Mouse (Mus musculus): ENCODE measurements around the gene Tmem123. TPM values are rescaled to one million over a fixed set of nuclear protein-coding genes. Genes with fewer than 3 reads are reported as not detected.

Tmem123 gene
- polyA plus RNA-seq, 1 experiment: 32.8 TPM

- H3K27me3 ChIP-seq (ENCODE audit: control insufficient read depth, insufficient read depth, low read length): no peaks in the 10 kb centered on the region
- no peaks in the 10 kb centered on the region for H3K36me3 ChIP-seq (ENCODE audit: control insufficient read depth, insufficient read depth, low read length)
- TF ChIP-seq POLR2A (IDR thresholded peaks at IDR 0.05; ENCODE audit: control insufficient read depth, low read depth, low read length) (no peak), CTCF (IDR thresholded peaks at IDR 0.05; ENCODE audit: control insufficient read depth, insufficient read depth, insufficient replicate concordance, low read depth, low read length) (no peak)
- no peaks in the 10 kb centered on the region for H3K4me1 ChIP-seq (ENCODE audit: control insufficient read depth, insufficient read depth, low read length)
- H3K4me3 ChIP-seq (ENCODE audit: control insufficient read depth, low read depth, low read length): no peak overlapping the region
- no peak overlapping the region for H3K27ac ChIP-seq (ENCODE audit: control insufficient read depth, insufficient read depth, low read depth, low read length)
Observed at GRCm38 (mm10) chr9:7805101-7805506, 41.3 kb downstream of the Tmem123 start.

DNA sequence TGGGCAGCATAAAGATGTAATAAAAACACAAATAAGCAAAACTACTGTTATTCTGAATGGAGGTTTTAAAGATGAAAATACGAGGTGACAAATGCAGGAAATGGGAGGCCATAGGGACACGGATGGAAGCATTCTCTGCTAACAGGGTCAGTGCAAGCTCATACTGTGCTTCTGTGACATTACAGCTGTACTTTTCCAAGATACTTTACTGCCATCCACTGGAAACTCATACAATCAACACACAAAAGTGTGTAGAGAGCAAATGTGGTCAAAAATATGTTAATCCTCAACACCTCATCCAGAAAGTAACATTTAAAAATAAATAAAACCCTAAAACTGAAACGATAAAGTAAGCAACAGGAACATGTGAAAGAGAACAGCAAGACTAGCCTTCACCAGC, 58.9 kb downstream of the Tmem123 start:
- no peak for TF ChIP-seq POLR2A (IDR thresholded peaks at IDR 0.05; ENCODE audit: control insufficient read depth, low read depth, low read length)
- TF ChIP-seq CTCF (IDR thresholded peaks at IDR 0.05; ENCODE audit: control insufficient read depth, insufficient read depth, insufficient replicate concordance, low read depth, low read length): no peak

GRCm38 (mm10) chr9:7824916-7825315, 61.1 kb downstream of the Tmem123 start:
- Histone ChIP-seq H3K27ac (ENCODE audit: control insufficient read depth, insufficient read depth, low read depth, low read length) (no peak overlapping the region), H3K27me3 (ENCODE audit: control insufficient read depth, insufficient read depth, low read length) (no peaks in the 10 kb centered on the region), H3K4me1 (ENCODE audit: control insufficient read depth, insufficient read depth, low read length) (no peaks in the 10 kb centered on the region; the same call in 1 of the 2 replicates), H3K36me3 (ENCODE audit: control insufficient read depth, insufficient read depth, low read length) (no peaks in the 10 kb centered on the region; the same call in none of the 2 replicates), H3K4me3 (ENCODE audit: control insufficient read depth, low read depth, low read length) (no peak overlapping the region)
- TF ChIP-seq POLR2A (IDR thresholded peaks at IDR 0.05; ENCODE audit: control insufficient read depth, low read depth, low read length) (no peak), CTCF (IDR thresholded peaks at IDR 0.05; ENCODE audit: control insufficient read depth, insufficient read depth, insufficient replicate concordance, low read depth, low read length) (no peak)

More for the DNA sequence above, 58.9 kb downstream of the Tmem123 start:
- Histone ChIP-seq H3K36me3 (ENCODE audit: control insufficient read depth, insufficient read depth, low read length) (no peaks in the 10 kb centered on the region; the same call in none of the 2 replicates), H3K4me3 (ENCODE audit: control insufficient read depth, low read depth, low read length) (no peak overlapping the region), H3K27me3 (ENCODE audit: control insufficient read depth, insufficient read depth, low read length) (no peaks in the 10 kb centered on the region), H3K27ac (ENCODE audit: control insufficient read depth, insufficient read depth, low read depth, low read length) (no peak overlapping the region), H3K4me1 (ENCODE audit: control insufficient read depth, insufficient read depth, low read length) (no peaks in the 10 kb centered on the region; the same call in 1 of the 2 replicates)

DNA sequence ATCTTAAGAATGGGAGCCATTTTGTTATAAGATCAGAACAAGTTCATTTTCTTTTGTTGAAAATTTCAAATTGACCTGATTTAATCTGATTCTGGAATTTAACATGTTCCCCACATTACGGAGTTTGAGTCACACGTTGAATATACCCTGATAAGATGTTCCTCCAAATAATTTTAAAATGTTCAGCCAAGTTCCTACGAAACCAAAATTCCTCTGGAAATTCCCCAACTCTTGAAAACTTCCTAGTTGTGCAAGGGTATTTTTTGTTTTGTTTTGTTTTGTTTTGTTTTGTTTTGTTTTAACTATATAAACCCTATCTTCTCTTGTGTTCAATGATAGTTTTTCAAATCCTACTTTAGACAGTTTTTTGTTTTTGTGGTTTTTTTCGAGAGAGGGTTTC, 64.9 kb downstream of the Tmem123 start:
- no peaks in the 10 kb centered on the region; the same call in none of the 2 replicates for H3K4me1 ChIP-seq (ENCODE audit: control insufficient read depth, insufficient read depth, low read length)
- no peak overlapping the region for H3K27ac ChIP-seq (ENCODE audit: control insufficient read depth, insufficient read depth, low read depth, low read length)
- H3K36me3 ChIP-seq (ENCODE audit: control insufficient read depth, insufficient read depth, low read length): peaks cover 2% of the 10 kb centered on the region
- peak overlapping the region; percentile 18; the same call in 1 of the 2 replicates for H3K4me3 ChIP-seq (ENCODE audit: control insufficient read depth, low read depth, low read length)
- TF ChIP-seq CTCF (IDR thresholded peaks at IDR 0.05; ENCODE audit: control insufficient read depth, insufficient read depth, insufficient replicate concordance, low read depth, low read length) (no peak), POLR2A (IDR thresholded peaks at IDR 0.05; ENCODE audit: control insufficient read depth, low read depth, low read length) (no peak)
- H3K27me3 ChIP-seq (ENCODE audit: control insufficient read depth, insufficient read depth, low read length): no peaks in the 10 kb centered on the region

DNA sequence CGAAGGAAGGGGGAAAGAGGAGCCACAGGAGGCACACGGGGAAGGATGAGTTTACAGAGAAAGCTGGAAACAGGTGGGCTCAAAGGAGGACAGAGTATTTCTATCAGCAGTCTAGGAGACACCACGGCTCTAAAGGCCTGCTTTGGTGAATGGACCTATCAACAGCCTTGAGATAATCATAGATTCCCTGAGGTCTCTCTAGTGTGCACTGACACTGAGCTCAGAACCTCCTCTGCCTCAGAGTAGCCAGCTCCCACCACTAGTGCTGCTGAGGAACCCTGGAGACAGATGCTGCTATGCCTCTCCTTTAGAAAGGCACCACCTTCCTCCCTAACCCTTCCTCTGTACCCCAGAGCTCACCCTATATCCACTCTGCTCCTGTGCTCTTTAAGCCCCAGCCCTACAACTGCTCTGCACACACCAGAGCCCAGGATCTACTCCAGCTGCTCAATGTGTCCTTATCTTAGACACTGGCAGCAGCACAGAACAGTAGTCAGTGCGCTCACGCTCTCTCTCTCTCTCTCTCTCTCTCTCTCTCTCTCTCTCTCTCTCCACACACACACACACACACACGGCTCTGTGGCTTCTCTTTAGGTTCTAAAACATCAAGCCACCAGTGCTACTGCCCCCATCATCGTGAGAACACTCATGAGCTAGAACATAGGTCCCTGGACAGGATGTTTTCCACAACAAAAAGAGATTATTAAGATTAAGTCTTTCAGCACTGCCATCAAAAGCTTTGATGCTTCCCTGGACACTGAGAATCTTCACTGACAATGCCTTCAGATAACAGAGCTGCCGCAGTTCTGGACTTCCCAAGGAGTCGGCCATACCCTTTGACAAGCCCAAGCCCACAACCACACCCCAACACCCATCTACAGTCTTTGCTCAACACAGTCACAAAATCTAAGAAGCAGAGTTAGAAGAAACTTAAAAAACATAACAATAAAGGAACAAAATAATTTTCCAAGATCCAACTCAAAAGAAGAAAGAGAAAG, 66.0 kb downstream of the Tmem123 start:
- Histone ChIP-seq H3K27ac (ENCODE audit: control insufficient read depth, insufficient read depth, low read depth, low read length) (peak overlapping the region; percentile 22; the same call in 1 of the 2 replicates), H3K36me3 (ENCODE audit: control insufficient read depth, insufficient read depth, low read length) (peaks cover 3% of the 10 kb centered on the region), H3K4me3 (ENCODE audit: control insufficient read depth, low read depth, low read length) (peak overlapping the region; percentile 67), H3K4me1 (ENCODE audit: control insufficient read depth, insufficient read depth, low read length) (no peaks in the 10 kb centered on the region; the same call in none of the 2 replicates), H3K27me3 (ENCODE audit: control insufficient read depth, insufficient read depth, low read length) (no peaks in the 10 kb centered on the region)
- TF ChIP-seq CTCF (IDR thresholded peaks at IDR 0.05; ENCODE audit: control insufficient read depth, insufficient read depth, insufficient replicate concordance, low read depth, low read length): no peak
- TF ChIP-seq POLR2A (IDR thresholded peaks at IDR 0.05; ENCODE audit: control insufficient read depth, low read depth, low read length): no peak

DNA sequence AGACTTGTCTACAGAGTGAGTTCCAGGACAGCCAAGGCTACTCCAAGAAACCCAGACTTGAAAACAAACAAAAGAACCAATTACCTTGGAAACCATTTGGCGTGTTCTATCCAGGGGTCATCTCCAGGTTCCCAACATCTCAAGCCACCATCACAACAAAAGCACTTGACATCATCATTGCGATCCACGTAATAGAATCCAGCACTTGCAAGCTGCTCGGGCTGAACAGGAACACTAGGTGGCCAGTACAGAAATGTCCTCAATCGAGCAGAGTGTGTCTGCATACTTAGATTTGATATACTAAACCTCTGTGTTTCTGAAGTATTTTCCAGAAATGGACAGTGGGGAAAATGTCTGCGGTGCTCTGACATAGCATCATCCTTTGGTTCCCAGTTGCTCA, 69.6 kb downstream of the Tmem123 start:
- peaks cover 6% of the 10 kb centered on the region for H3K4me1 ChIP-seq (ENCODE audit: control insufficient read depth, insufficient read depth, low read length)
- peak overlapping the region; percentile 77 for H3K4me3 ChIP-seq (ENCODE audit: control insufficient read depth, low read depth, low read length)
- TF ChIP-seq POLR2A (IDR thresholded peaks at IDR 0.05; ENCODE audit: control insufficient read depth, low read depth, low read length) (no peak), CTCF (IDR thresholded peaks at IDR 0.05; ENCODE audit: control insufficient read depth, insufficient read depth, insufficient replicate concordance, low read depth, low read length) (no peak)
- H3K27me3 ChIP-seq (ENCODE audit: control insufficient read depth, insufficient read depth, low read length): no peaks in the 10 kb centered on the region
- H3K36me3 ChIP-seq (ENCODE audit: control insufficient read depth, insufficient read depth, low read length): peaks cover 4% of the 10 kb centered on the region
- H3K27ac ChIP-seq (ENCODE audit: control insufficient read depth, insufficient read depth, low read depth, low read length): peak overlapping the region; percentile 46; the same call in 1 of the 2 replicates

DNA sequence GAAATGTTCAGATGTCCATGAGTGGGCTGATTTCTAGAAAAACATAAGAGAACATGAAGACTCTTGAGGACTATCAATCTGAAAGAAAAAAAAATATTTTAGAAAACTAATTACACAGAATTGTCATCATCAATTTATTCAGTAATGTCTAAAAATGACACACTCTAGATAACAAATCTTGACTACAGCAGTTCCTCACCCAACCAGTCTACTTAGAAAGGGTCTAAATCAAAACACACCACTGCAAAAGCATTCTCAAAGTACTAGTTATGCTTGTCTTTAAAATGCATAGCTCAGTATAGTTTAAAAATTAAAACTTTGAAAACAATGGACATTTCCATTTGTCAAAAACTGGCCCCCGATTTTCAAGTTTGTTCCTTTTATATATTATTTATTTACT, 71.5 kb downstream of the Tmem123 start:
- Histone ChIP-seq H3K4me1 (ENCODE audit: control insufficient read depth, insufficient read depth, low read length) (peaks cover 6% of the 10 kb centered on the region), H3K4me3 (ENCODE audit: control insufficient read depth, low read depth, low read length) (no peak overlapping the region), H3K27ac (ENCODE audit: control insufficient read depth, insufficient read depth, low read depth, low read length) (no peak overlapping the region), H3K27me3 (ENCODE audit: control insufficient read depth, insufficient read depth, low read length) (no peaks in the 10 kb centered on the region), H3K36me3 (ENCODE audit: control insufficient read depth, insufficient read depth, low read length) (peaks cover 4% of the 10 kb centered on the region)
- TF ChIP-seq CTCF (IDR thresholded peaks at IDR 0.05; ENCODE audit: control insufficient read depth, insufficient read depth, insufficient replicate concordance, low read depth, low read length): no peak
- TF ChIP-seq POLR2A (IDR thresholded peaks at IDR 0.05; ENCODE audit: control insufficient read depth, low read depth, low read length): no peak
